Mouse (Mus musculus) cerebellum, adult 11-12 months (tissue): ENCODE measurements around the gene Dpp3.
"Not testable (repeated sequence)": the region's sequence is repeated elsewhere in the genome, so short reads cannot be mapped to it uniquely, and the experiment has no call there.

Source experiments
- DNase-seq: peaks from one replicate; pipeline ENCODE4 v3.0.0; 2022

Gene Dpp3

DNA sequence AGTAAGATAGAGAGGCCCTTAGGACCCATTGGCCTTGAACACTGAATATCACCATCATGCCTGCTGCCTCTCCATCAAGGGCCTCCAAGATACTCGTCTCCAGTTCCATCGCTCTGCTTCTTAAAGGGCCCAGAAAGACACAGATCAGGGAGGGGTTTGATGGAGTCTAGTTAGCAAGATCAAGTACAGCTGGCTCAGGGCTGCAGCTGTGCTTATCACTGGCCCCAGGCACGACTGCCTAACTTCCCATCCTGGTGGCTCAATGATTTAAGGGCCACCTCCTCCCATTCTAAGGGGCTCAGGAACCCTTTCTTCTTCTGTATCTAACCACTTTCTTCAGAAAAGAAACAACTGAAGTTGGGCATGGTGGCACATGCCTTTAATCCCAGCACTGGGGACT lies 36.3 kb downstream of the Dpp3 start:
- no peak for DNase-seq

DNA sequence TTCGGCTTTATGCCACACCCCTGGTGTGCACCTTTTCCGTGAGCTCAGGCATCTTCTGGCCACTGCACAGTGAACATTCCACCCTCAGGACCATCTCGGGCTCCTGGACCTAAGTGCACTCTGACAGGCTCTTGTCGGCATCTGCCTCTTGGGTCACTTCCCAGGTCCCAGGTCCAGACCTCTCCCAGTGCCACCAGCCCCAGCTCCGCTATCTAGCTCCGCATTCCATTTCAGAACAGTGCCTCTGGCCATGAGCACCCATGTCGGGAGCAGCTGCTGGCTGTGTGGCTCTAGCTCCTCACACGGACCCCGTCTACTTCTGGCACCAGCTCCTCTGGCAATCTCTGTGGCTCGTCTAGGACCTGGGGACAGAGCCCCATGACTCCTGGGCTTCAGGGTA lies 38.3 kb downstream of the Dpp3 start:
- no peak for DNase-seq

DNA sequence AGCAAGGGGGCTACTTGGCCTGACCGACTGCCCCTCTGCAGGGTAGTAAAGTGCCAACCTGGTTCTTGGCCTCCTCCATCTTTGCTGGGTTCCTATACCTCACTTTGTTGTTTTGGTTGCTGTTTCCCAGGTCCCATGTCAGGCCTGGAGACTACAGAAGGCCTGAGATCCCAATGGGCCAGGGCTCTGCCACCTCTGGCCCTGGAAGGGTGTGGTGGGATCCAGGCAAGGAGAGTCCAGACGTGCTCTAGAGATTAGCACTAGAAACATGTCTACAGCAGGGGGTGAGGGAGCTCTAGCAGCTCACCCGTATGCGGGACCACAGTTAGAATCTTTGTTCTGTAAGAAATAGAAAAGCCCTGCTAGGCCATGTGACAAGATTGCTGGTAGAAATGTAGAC lies 44.1 kb downstream of the Dpp3 start:
- no peak for DNase-seq

DNA sequence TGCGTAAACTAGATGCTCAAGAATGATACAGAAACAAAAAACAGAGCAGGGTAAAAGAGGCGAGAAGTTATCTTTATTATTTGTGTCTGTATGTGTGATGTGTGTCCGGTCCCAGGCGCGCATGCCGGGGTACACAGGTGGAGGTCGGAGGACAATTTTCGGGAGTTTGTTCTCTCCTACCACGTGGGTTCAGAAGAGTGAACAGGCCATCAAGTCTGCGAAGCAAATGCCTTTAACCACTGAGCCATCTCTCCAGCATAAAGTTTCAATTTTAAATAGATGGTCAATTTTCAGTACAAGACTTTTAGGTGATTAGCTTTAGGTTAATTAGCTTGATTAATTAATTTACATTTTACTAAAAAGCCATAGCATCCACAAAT lies 48.8 kb downstream of the Dpp3 start:
- no peak for DNase-seq

DNA sequence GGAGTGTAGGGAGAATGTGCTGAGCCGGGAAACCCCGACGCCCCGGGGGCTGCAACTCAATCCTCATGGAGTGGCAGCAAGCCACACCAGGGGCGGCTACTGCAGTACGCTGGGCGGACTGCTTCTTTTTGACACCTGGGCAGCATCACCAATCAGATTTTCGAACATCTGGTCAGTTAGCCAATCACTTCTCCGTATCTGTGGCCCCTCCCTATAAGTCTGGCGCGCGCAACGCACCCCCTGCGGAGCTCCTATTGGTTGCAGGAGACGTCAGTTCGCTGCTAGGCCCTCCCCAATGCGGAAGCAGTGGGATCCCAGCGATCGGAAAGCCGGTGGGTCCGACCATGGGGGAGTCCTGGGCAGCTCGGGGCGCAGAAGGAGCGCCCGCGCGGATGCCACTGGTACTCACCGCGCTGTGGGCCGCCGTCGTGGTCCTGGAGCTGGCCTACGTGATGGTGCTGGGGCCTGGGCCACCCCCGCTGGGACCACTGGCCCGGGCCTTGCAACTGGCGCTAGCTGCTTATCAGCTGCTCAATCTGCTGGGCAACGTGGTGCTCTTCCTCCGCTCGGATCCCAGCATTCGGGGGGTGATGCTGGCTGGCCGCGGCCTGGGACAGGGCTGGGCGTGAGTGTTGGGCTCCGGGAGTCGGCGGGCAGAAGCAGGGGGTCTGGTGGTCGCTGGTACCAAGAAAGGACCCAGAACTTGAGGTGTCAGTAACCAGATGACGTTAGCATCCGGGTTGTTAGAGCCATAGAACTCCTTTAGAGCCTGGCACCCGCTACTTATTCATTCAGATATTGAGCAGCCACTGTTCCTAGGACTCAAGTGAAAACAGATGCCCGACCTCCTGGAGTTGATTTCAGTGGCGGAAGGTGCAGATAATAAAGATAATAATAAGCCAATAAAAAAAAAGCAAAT lies 49.4 kb downstream of the Dpp3 start, which contains the start of gene Zdhhc24:
Gene Zdhhc24, plus strand, starts transcription at position 264 of the 919 bp plus-strand sequence.
- peak; percentile 94 for DNase-seq

DNA sequence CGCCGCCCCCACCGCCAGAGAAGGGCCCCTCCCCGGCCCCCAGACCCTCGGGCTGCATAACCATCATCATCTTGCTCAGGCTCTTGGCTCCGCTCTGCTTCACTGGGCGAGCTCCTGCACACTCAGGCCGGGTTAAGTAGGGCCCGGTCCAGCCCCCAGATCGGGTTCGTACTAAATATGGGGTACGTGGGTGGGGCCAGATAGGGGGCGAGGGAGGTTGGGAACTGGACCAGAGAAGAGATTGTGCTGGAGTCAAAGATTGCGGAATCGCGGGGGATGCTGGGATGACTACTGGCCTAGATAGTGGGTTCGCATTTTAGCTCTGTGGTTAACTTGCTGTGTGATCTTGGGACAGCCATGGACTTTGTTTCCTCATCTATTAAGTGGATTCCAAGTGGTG lies 50.3 kb downstream of the Dpp3 start, which contains the start of gene Actn3:
Gene Actn3, minus strand, starts transcription at position 125 of the 400 bp plus-strand sequence.
- DNase-seq, result no peak

DNA sequence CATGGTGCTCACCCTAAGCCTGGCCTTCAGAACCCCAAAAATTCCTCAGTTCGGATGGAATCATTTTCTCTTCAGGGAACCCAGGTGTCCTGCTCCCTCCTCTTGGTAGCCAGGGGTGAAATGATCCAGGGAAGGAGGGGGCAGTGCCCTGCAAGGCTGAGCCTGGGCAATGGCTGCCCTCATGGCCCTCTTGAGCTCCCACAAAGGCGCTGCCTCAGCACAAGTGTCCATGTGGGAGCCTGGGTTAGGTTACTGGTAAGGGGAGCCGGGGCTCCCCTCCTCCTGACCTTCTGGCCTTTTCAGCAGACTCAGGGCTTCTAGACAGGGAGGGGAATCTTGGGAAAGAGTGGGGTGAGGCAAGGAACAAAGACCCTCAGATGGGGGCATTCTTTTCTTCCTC lies 51.3 kb downstream of the Dpp3 start:
- DNase-seq, result no peak

DNA sequence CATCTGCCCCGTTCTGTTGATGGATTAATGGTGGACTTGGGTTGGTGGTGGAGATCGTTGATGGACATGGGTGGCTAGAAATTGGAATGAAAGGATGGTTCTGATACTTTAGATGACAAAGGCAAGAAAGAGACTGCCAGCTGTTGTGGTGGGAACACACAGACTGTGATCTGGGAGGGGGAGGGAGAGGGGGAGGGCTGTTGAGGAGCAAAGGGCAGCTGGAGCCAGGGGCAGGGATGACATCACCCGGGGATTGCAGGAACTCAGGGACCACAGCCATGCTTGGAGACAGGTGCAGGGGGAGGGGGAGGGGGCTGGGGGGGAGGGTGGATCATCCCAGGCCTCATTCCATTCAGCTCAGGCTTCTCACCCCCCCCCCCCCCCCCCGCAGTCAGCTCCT lies 51.8 kb downstream of the Dpp3 start:
- no peak for DNase-seq

DNA sequence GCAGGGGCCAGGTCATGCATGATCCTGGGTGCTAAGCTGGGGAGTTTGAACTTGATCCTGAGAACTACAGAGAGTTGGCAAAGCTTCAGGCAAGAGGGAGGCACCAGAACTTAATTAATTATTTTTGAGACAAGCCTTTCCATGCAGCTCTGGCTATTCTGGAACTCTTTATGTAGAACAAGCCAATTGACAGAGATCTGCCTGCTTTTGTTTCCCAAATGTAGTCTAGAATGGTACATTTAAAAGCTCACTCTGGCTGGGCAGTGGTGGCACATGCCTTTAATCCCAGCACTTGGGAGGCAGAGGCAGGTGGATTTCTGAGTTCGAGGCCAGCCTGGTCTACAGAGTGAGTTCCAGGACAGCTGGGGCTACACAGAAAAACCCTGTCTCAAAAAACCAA lies 53.5 kb downstream of the Dpp3 start:
- not testable (repeated sequence) for DNase-seq

DNA sequence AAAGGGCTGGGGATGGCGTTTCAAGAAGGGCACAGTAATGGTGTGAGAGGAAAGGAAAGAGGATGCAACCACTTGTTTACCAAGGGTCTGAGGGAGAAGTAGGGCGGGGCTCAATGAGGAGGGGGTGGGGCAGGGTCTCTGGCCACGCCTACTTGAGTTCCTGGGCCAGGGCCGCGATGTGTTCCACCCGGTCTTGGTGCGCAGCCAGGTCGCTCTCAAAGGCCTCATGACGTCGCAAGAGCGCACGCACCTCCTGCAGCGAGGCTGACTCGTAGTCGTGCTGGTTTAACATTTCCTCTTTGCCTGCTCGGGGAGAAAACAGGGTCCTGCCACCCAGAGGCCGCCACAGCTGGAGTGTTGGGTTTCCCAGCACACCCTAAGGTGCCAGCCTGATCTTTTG lies 62.9 kb downstream of the Dpp3 start:
- DNase-seq, result no peak

DNA sequence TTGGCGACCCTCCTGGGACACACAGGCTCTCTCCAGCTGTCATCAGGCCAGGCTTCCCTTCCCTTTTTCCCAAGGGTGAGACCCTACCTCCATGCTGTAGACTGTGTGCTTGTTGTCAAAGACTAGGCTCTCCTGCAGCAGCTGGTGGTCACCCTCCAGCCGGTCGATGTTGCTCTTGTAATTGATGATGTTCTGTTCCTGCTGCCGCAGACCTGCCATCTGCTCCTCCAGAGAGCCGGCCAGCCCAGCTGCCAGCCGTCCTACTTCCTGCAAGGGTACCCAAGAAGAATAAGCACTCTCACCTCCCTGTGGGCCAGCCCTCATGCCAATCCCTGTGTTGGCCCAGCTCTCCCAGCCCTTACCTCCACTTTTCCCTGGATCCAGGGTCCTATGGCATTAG lies 65.0 kb downstream of the Dpp3 start:
- DNase-seq, result no peak

DNA sequence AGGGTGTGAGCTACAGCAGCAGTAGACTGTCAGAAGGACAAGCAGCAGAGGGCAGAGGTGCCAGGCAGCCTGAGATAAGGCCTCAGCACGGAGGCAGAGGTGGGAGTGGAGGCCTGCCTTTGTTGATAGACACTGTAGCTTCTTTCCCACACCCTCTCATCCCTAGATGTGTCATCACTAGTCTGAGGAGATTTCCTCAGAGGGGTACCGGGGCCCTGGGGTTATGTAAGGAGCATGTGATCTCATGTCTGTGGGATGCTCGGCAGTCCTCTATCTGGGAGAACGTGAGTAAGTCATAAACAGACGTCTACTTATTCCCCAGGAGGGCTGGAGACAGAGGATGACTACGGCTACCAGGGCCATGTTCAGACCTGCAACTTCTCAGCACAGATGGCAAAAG lies 69.0 kb downstream of the Dpp3 start:
- DNase-seq, result no peak
